21 mouse cellular contexts compared by ENCODE assay signal in genomic region chr10:118588198-118588597, GRCm38 (mm10).
DNase-seq lines count a peak whose midpoint lies in the region; ATAC-seq and TF ChIP-seq lines count a peak whose summit lies in the region.
"Had no signal": no experiment of that assay in that cellular context is flagged by ENCODE, and none has a peak within 500 bp of the region (broad histone marks: within the 10 kb centered on the region; RNA-seq: fewer than 3 reads in every experiment).

No protein-coding gene starts in this region.

- TF ChIP-seq EP300 in stomach, postnatal 0 days (optimal IDR thresholded peaks at IDR 0.05) = no peak

- H3K9ac ChIP-seq in stomach, postnatal 0 days (ENCODE audit: low read length) = no peak overlapping the region
- H3K9ac ChIP-seq: embryonic facial prominence, embryonic 13.5 days; forebrain, embryonic 13.5 days; forebrain, postnatal 0 days; hindbrain, embryonic 13.5 days; intestine, embryonic 15.5 days had no signal

- no peaks in the 10 kb centered on the region for H3K36me3 ChIP-seq in stomach, postnatal 0 days (ENCODE audit: control insufficient read depth, insufficient read depth, low read length)
- H3K36me3 ChIP-seq: embryonic facial prominence, embryonic 13.5 days; G1E; hindbrain, embryonic 13.5 days; intestine, embryonic 15.5 days had no signal

- no peak overlapping the region for H3K27ac ChIP-seq in stomach, postnatal 0 days (replicated peaks)
- H3K27ac ChIP-seq: embryonic facial prominence, embryonic 13.5 days; forebrain, embryonic 13.5 days; hindbrain, embryonic 13.5 days; hindbrain, postnatal 0 days; intestine, embryonic 15.5 days had no signal

- H3K4me2 ChIP-seq in stomach, postnatal 0 days (replicated peaks; ENCODE audit: low read depth) = no peak overlapping the region
- H3K4me2 ChIP-seq: embryonic facial prominence, embryonic 13.5 days; forebrain, embryonic 13.5 days; hindbrain, embryonic 13.5 days; intestine, embryonic 15.5 days had no signal

- H3K27me3 ChIP-seq in stomach, postnatal 0 days (ENCODE audit: control insufficient read depth, insufficient read depth, low read length) = no peaks in the 10 kb centered on the region
- H3K27me3 ChIP-seq: embryonic facial prominence, embryonic 13.5 days; forebrain, embryonic 13.5 days; hindbrain, embryonic 13.5 days; intestine, embryonic 15.5 days had no signal

- 37% methylated on average over 8 of the region's 8 CpGs for WGBS in stomach, postnatal 0 days

- ATAC-seq in CD4-positive, CD25-positive, alpha-beta regulatory T cell, adult 4 months = no peak
- ATAC-seq in stomach, postnatal 0 days (ENCODE audit: low FRiP score, low TSS enrichment) = peak; percentile 57; the same call in 1 of the 2 replicates
- ATAC-seq: forebrain, embryonic 13.5 days; forebrain, postnatal 0 days; hindbrain, postnatal 0 days; intestine, embryonic 15.5 days had no signal

- peak; percentile 26 for DNase-seq in CD4-positive, CD25-positive, alpha-beta regulatory T cell, adult 2 months (ENCODE audit: low read depth, low spot score)
- peak; percentile 16 for DNase-seq in CD4-positive helper T cell, adult 2 months (ENCODE audit: low read depth, low spot score)
- peak; percentile 70 for DNase-seq in induced T-regulatory cell, adult 2 months (ENCODE audit: low read depth)
- no peak for DNase-seq in stomach, postnatal 0 days (ENCODE audit: low spot score)
- DNase-seq in retina, postnatal 1 day = no peak
- no peak for DNase-seq in gastrocnemius, adult 18-20 months (ENCODE audit: low spot score)
- DNase-seq: adrenal gland, postnatal 10 days; cerebellum, adult 11 months; cerebellum, adult 8-10 months; cerebellum, postnatal 14 days; forebrain, postnatal 0 days; gastrocnemius, postnatal 36 days; heart, postnatal 14 days; kidney, adult 18-20 months had no signal

- H3K9me3 ChIP-seq in stomach, postnatal 0 days (ENCODE audit: control insufficient read depth, low read length) = no peaks in the 10 kb centered on the region
- H3K9me3 ChIP-seq: embryonic facial prominence, embryonic 13.5 days; forebrain, embryonic 13.5 days; hindbrain, embryonic 13.5 days; intestine, embryonic 15.5 days had no signal

- H3K4me3 ChIP-seq in stomach, postnatal 0 days (ENCODE audit: low read depth, low read length) = no peak overlapping the region
- H3K4me3 ChIP-seq: embryonic facial prominence, embryonic 13.5 days; forebrain, embryonic 13.5 days; hindbrain, embryonic 13.5 days; intestine, embryonic 15.5 days had no signal

- no peak for TF ChIP-seq CTCF in stomach, postnatal 0 days (IDR thresholded peaks at IDR 0.05; ENCODE audit: low read depth)

- H3K4me1 ChIP-seq in stomach, postnatal 0 days (replicated peaks; ENCODE audit: control insufficient read depth, insufficient read depth) = no peaks in the 10 kb centered on the region
- H3K4me1 ChIP-seq: forebrain, embryonic 13.5 days; intestine, embryonic 15.5 days had no signal

Comparison
In these comparisons a context has a peak if more than half of its experiments do, and no peak if none do; other contexts are left out.
1. DNase-seq: peak in CD4-positive, CD25-positive, alpha-beta regulatory T cell, adult 2 months (single experiment), CD4-positive helper T cell, adult 2 months (single experiment) and induced T-regulatory cell, adult 2 months (single experiment); none in stomach, postnatal 0 days (single experiment), retina, postnatal 1 day (single experiment) and gastrocnemius, adult 18-20 months (single experiment).